Mouse (Mus musculus) small intestine, adult 2 months (tissue): ENCODE results near the gene Zfp12.

ENCODE experiments used
- CTCF ChIP-seq: fragments of 200-500 bp; IDR thresholded peaks from 2 replicates; pipeline ENCODE4 v1.5.1; 2012; ENCODE audit warnings: low read depth, mild to moderate bottlenecking, control low read depth, inconsistent platforms, low read length, moderate library complexity, mixed read lengths; ENCODE audit not compliant: insufficient replicate concordance, insufficient read length; ENCODE audit errors: extremely low read depth
- POLR2A ChIP-seq: fragments of 200-500 bp; IDR thresholded peaks from 2 replicates; pipeline ENCODE4 v1.6.1; 2012; ENCODE audit warnings: low read depth, mild to moderate bottlenecking, control low read depth, inconsistent platforms, low read length, moderate library complexity

- TF ChIP-seq CTCF (no peak), POLR2A (no peak)
Measured at GRCm38 (mm10) chr5:143195166-143195565, 39.8 kb upstream of the Zfp12 start.
